Mouse (Mus musculus) heart, adult 2 months (tissue): ENCODE results near the gene Celf5. TPM values are rescaled to one million over a fixed set of nuclear protein-coding genes. Genes with fewer than 3 reads are reported as not detected.

Experiments used
- DNase-seq, 2 experiments: peaks; one replicate each; pipeline ENCODE4 v3.0.0; 2021
- H3K27ac ChIP-seq: fragments of 200-600 bp; 2 replicates; pipeline ENCODE4 v1.8.1; 2022
- H3K27me3 ChIP-seq: fragments of 200-500 bp; 2 replicates; pipeline ENCODE4 v1.6.1; 2012; ENCODE audit warnings: mild to moderate bottlenecking, low read length, inconsistent platforms, mixed read lengths; ENCODE audit not compliant: control insufficient read depth, insufficient read depth
- H3K36me3 ChIP-seq: fragments of 200-500 bp; 2 replicates; pipeline ENCODE4 v1.6.1; 2012; ENCODE audit warnings: low read length, inconsistent platforms; ENCODE audit not compliant: control insufficient read depth, insufficient read depth
- H3K4me1 ChIP-seq: fragments of 200-500 bp; 2 replicates; pipeline ENCODE4 v1.6.1; 2011; ENCODE audit warnings: low read length; ENCODE audit not compliant: control insufficient read depth, insufficient read depth
- H3K4me3 ChIP-seq: fragments of 200-600 bp; 2 replicates; pipeline ENCODE4 v1.8.1; 2022
- H3K79me2 ChIP-seq: fragments of 200-500 bp; replicated peaks from 2 replicates; pipeline ENCODE4 v1.6.1; 2012; ENCODE audit warnings: mild to moderate bottlenecking, inconsistent platforms, low read length, moderate library complexity, mixed read lengths; ENCODE audit not compliant: control insufficient read depth, insufficient read depth
- H3K9ac ChIP-seq: fragments of 200-500 bp; 2 replicates; pipeline ENCODE4 v1.6.1; 2012; ENCODE audit warnings: low read depth, mild to moderate bottlenecking, control low read depth, inconsistent platforms, low read length, mixed read lengths
- CTCF ChIP-seq: fragments of 200-600 bp; IDR thresholded peaks from 2 replicates; pipeline ENCODE4 v1.8.1; 2022; ENCODE audit warnings: antibody characterized with exemption, mild to moderate bottlenecking, moderate library complexity
- EP300 ChIP-seq: fragments of 200-500 bp; IDR thresholded peaks from 2 replicates; pipeline ENCODE4 v1.6.1; 2011; ENCODE audit warnings: low read depth, low read length, control low read depth; ENCODE audit not compliant: insufficient read depth
- POLR2A ChIP-seq: fragments of 200-500 bp; IDR thresholded peaks from 2 replicates; pipeline ENCODE4 v1.6.1; 2011; ENCODE audit warnings: mild to moderate bottlenecking, low read depth, low read length, control low read depth; ENCODE audit not compliant: insufficient read depth
- WGBS: fragments of 180-500 bp; shearing (Covaris S2); methylation state at CpG from one replicate; pipeline ENCODE4 v1.1.7; 2018; 5-methylcytosine and 5-hydroxymethylcytosine counted together
- intact Hi-C: fragments of 180-260 bp; cut with DNase I; formaldehyde crosslinking; loops from one replicate; pipeline ENCODE4 v1.15.1; 2025
- polyA plus RNA-seq: library from polyadenylated mRNA; depleted of rRNA; stranded (reverse); fragments of >200 nt; gene quantifications from 2 replicates; pipeline ENCODE4 v1.2.3, GENCODE M21; 2012
- total RNA-seq, 2 experiments: library from RNA; stranded (reverse); gene quantifications; 2 replicates each; pipeline ENCODE4 v1.2.3; 2021

Celf5 gene
- total and polyA plus RNA-seq, 3 experiments: 0.16 to 0.39 TPM; not detected in 1

DNA sequence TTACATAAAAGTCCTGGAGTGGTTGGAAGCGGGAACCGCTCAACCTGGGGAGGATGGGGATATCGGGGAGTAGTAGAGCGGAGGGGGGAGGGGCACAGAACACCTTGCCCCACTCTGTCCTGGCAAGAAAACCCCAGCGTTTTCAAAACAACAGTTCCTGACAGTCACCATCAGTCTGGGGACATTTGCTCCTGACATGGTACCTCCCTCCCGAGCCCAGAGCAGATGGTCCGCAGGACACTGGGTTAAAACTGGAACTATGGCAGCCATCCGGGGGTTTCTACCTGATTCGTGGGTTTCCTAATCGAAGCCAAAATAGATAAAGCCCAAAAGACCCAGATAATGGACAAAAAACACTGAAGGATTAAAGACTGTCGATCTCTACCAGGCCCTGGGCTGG lies 21.6 kb downstream of the Celf5 start:
- Histone ChIP-seq H3K36me3 (no peaks in the 10 kb centered on the region), H3K79me2 (no peaks in the 10 kb centered on the region), H3K27ac (no peak overlapping the region), H3K9ac (no peak overlapping the region), H3K4me1 (no peaks in the 10 kb centered on the region), H3K27me3 (peaks cover 15% of the 10 kb centered on the region), H3K4me3 (no peak overlapping the region)
- TF ChIP-seq POLR2A: no peak
- no peak for TF ChIP-seq CTCF
- TF ChIP-seq EP300: no peak
- DNase-seq: no peak
- intact Hi-C loops: no loop called here
- WGBS: 39% methylated on average over 11 of the region's 11 CpGs

DNA sequence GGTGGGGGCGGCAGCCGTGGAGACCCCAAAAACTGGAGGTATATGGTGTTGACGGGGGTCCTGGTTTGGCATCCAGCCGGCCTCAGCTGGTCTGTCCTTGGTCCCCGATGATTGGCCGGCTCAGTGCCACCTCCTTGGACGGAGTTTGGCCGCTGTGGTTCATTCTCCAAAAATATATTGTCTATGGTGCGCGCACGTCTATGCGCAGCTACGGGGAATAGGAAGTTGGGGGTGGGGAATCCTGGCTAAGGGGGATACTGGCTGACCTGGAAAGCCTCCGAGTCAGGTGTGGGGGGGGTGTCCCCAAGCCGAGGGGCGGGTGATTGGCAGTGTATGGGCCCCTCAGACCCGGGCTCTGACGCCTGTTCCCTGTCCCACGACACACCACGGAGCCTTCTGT lies 22.0 kb downstream of the Celf5 start:
- H3K79me2 ChIP-seq: no peaks in the 10 kb centered on the region
- DNase-seq: no peak

DNA sequence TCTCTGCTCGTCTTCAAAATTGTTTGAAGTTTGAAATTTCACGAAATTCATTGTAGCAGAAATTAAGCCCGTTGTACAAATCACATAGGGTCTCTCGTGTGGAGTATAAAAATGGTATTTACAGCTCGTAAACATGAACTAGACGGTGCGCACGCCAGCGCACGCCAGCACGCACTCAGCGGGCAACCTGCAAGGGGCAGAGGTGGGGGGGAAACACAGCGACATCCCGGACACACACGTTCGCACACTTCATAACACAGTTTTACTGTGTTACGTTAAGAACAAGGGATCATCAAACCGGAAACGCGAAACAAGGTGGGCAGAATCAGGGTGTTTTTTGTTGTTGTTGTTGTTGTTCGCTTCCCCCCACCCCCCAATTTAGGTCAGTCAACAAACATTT lies 23.1 kb downstream of the Celf5 start:
- H3K4me3 ChIP-seq: no peak overlapping the region
- intact Hi-C loops: no loop called here
- peaks cover 9% of the 10 kb centered on the region for H3K27me3 ChIP-seq
- no peaks in the 10 kb centered on the region for H3K36me3 ChIP-seq
- H3K79me2 ChIP-seq: no peaks in the 10 kb centered on the region
- no peak for DNase-seq
- no peak for TF ChIP-seq CTCF
- TF ChIP-seq EP300: no peak
- no peak for TF ChIP-seq POLR2A
- no peak overlapping the region for H3K27ac ChIP-seq
- no peaks in the 10 kb centered on the region for H3K4me1 ChIP-seq
- H3K9ac ChIP-seq: no peak overlapping the region
- 73% methylated on average over 21 of the region's 21 CpGs for WGBS

More for the DNA sequence above, 22.0 kb downstream of the Celf5 start:
- Histone ChIP-seq H3K9ac (no peak overlapping the region), H3K36me3 (no peaks in the 10 kb centered on the region), H3K27ac (no peak overlapping the region), H3K4me3 (no peak overlapping the region), H3K4me1 (no peaks in the 10 kb centered on the region), H3K27me3 (peaks cover 15% of the 10 kb centered on the region)
- intact Hi-C loops: no loop called here
- no peak for TF ChIP-seq POLR2A
- no peak for TF ChIP-seq EP300
- no peak for TF ChIP-seq CTCF
- 32% methylated on average over 20 of the region's 20 CpGs for WGBS

DNA sequence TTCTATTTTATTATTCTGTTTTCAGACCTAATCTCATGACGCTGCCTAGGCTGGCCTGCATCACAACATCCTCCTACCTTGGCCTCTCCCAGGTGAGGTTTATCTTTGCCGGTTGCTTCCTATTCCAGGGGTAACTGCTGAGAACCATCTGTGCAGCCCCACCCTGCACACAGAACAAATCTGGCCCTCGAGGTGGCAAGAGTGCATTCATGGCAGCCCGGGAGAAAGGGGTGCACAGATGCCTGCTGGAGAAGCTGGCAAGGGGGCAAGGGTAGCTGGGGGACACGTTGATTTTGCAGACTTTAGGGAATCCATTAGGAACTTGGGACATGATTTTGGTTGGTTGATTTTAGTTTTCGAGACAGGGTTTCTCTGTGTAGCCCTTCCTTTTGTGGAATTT lies 24.2 kb downstream of the Celf5 start:
- no peak for DNase-seq
- WGBS: 73% methylated on average over 6 of the region's 6 CpGs
- peaks cover 6% of the 10 kb centered on the region; the same call in 1 of the 2 replicates for H3K27me3 ChIP-seq
- TF ChIP-seq CTCF (no peak), POLR2A (no peak), EP300 (no peak)
- H3K4me1 ChIP-seq: no peaks in the 10 kb centered on the region
- H3K79me2 ChIP-seq: no peaks in the 10 kb centered on the region
- H3K9ac ChIP-seq: no peak overlapping the region
- intact Hi-C loops: no loop called here
- no peaks in the 10 kb centered on the region for H3K36me3 ChIP-seq
- H3K4me3 ChIP-seq: no peak overlapping the region
- H3K27ac ChIP-seq: no peak overlapping the region

- H3K27ac ChIP-seq: no peak overlapping the region
- TF ChIP-seq POLR2A (no peak), CTCF (no peak), EP300 (no peak)
- WGBS: 85% methylated on average over 8 of the region's 8 CpGs
- intact Hi-C loops: no loop called here
- H3K9ac ChIP-seq: no peak overlapping the region
- no peaks in the 10 kb centered on the region for H3K36me3 ChIP-seq
- no peak overlapping the region for H3K4me3 ChIP-seq
- no peaks in the 10 kb centered on the region for H3K4me1 ChIP-seq
- peaks cover 11% of the 10 kb centered on the region; the same call in 1 of the 2 replicates for H3K27me3 ChIP-seq
- H3K79me2 ChIP-seq: no peaks in the 10 kb centered on the region
- DNase-seq: no peak
Observed at GRCm38 (mm10) chr10:81457624-81458023, 24.9 kb downstream of the Celf5 start.

DNA sequence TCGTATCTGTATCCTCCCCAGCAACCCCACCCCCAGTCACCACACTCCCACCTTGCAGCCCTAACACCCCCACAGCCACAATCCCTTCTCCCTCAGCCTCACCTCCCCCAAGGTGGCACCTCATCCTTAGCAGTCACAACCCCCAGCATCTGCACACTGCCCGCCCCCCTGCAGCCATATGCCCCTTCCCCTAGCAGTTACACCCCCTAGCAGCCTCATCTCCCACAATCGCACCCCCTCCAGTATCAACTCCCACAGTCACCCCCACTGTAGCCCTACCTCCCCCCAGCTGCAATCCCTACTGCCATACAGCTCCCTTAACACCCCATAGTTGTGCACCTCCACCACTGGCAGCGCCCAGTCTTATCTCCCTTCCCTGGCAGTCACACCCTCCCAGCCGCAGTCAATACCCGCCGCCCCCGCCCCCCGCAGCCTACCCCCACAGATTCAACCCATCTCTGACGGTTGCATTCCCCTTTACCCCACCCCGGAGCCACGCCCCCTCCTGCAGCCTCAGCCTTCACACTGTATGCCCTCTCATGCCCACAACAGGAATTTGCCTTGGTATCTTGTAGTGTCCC lies 25.4 kb downstream of the Celf5 start:
- H3K27me3 ChIP-seq: peaks cover 16% of the 10 kb centered on the region

More for the DNA sequence above, 25.4 kb downstream of the Celf5 start:
- no peak overlapping the region for H3K27ac ChIP-seq
- H3K9ac ChIP-seq: no peak overlapping the region
- 33% methylated on average over 9 of the region's 12 CpGs for WGBS
- intact Hi-C loops: no loop called here
- TF ChIP-seq POLR2A (no peak), EP300 (no peak), CTCF (no peak)
- H3K4me1 ChIP-seq: no peaks in the 10 kb centered on the region
- no peaks in the 10 kb centered on the region for H3K36me3 ChIP-seq
- no peaks in the 10 kb centered on the region for H3K79me2 ChIP-seq
- H3K4me3 ChIP-seq: no peak overlapping the region
- DNase-seq: no peak
